Mouse (Mus musculus): ENCODE measurements at regions not wholly inside any gene's neighbourhood (a gene's known extent, or its start where the extent isn't known, plus 50 kb on each side); places are given as distances from the start of the nearest gene placed in this dataset.

DNA sequence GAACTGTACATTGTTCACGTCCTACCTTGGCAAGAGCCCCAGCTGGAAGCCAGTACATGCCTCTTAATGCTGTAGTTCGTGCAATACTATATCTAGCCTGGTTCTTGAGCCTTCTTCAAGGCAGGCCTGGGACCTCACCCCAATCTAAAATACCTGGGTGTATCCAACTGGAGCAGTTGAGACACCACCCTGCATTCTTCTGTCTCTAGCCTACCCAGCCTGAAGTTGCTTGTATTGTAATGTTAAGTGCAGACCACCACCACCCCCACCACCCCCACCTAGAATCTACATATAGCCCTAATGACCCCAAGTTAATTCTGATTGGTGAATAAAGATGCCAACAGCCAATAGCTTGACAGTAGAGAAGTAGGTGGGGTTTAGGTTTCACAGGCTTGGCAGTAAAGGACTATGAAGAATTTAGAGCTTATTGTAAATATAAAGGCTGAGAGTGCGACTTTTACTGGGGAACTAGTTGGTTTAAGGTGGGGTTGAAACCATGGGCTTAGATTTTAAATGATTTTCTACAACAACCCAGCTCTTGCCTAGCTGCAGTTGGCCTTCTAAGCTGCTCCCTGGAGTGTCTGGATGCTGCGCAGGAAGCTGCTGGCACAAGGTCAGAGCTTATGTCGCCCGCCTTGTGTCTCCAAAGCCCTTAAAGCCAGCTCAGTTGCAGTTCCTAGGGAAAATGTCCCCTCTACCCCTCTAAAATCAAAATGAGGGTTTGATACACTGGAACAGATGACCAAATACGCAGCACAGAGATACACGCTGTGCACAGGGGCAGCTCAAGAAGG is 109.2 kb downstream of the Tmem17 start:
- no peak for DNase-seq

DNA sequence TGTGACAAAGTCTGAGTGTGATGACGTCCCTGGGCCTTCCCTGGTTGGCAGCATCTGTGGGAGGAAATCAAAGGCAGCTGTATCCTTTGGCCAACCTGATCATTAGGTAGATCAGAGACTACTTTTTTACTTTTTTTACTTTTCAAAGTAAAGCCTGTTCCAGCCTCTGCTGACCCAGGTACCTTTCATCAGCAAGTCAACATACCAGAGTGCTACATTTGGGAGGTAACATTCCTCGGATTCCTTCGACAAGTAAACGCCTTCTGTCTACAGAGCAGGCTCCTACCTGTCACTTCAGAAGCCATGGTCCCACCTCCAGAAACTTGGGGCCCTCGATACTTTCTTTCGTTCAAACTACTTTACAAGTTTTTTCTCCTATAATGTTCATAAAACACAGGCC is 110.0 kb downstream of the Tmem17 start:
- DNase-seq, result no peak

DNA sequence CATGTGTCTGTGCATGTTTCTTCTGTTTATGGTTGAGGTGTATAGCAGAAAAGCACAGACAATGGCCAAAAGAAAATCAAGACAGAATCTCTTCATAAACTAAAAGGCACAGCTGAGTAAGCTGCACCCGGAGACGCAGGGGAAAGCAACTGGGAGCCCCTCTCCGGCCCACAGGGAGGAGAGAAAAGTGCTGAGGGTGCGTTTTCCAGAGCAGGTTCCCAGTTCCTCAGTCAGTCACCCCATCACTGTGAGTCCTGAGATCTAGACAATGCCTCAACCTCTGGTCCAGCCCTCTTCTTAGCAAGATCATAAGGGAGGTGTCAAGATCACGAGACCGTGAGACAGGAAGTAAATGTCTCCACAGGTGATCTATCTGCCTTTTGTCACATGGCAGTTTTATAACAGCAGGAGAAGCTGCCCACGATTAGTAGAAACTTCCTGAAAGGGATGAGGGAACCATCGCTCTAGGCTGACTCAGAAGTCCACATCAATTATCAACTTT is 110.7 kb downstream of the Tmem17 start:
- no peak for DNase-seq

DNA sequence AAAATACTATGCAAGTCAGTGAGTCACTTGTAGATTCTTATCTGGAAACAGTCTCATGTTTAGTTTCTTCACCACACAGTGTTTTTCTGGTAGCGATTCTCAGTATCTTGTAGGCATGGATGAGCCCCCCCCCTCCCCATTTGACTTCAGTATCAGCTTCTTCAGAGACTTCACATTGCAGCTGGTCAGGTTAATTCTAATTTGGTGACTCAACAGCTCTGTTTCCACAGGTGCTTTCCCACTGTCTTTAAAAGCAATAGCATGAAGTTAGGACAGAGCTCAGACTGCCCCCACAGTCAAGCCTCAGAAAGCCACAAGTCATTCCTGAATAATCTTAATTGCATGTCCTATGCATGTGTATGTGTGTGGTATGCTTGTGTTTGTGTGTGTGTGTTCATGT is 114.5 kb downstream of the Tmem17 start:
- no peak for DNase-seq

DNA sequence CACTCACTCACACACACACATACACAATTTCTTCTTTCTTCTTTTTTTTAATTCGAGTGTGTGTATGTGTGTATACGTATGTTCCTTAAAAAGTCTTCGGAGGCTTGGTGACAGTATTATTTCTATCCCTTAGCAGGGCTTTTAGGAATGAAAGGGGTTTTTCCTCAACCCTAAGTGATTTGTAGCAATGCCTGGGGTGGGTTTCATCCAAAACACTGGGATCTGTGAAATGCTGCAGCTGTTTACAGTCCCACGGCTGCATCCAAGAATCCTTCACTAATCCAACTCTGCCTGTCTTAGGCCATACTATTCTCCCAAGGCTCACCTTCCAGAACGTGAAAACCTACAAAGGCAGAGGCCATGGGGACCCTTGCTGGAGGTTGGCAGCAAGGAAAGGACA is 116.6 kb downstream of the Tmem17 start:
- no peak for DNase-seq

- no peak for DNase-seq
Measured at GRCm38 (mm10) chr11:22628979-22629378, 117.1 kb downstream of the Tmem17 start.

GRCm38 (mm10) chr11:22629581-22629980 is 117.7 kb downstream of the Tmem17 start:
- peak; percentile 69 for DNase-seq

GRCm38 (mm10) chr11:22629991-22630390 is 118.1 kb downstream of the Tmem17 start:
- DNase-seq, result no peak

- no peak for DNase-seq
Measured at GRCm38 (mm10) chr11:22630982-22631381, 119.1 kb downstream of the Tmem17 start.

- DNase-seq, result no peak
Measured at GRCm38 (mm10) chr11:22631606-22632313, 119.9 kb downstream of the Tmem17 start.

DNA sequence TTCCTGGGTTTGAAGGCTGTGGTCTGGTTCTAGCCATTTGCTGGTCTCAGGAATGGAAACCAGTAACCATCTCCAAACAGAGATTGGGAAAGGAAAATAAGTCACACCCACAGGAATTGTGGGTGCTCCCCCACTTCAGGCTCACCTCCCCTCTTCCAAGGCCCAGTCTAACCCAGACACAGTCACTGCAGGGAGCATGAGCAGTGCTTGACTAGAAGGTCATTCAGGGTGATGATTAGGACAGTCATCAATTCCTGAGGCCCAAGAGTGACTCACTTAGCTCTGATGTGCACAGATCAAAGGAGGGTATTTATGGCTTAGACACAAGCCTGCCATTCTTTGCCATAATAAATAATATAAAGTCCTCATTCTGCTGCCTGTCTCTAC is 120.4 kb downstream of the Tmem17 start:
- DNase-seq, result no peak

DNA sequence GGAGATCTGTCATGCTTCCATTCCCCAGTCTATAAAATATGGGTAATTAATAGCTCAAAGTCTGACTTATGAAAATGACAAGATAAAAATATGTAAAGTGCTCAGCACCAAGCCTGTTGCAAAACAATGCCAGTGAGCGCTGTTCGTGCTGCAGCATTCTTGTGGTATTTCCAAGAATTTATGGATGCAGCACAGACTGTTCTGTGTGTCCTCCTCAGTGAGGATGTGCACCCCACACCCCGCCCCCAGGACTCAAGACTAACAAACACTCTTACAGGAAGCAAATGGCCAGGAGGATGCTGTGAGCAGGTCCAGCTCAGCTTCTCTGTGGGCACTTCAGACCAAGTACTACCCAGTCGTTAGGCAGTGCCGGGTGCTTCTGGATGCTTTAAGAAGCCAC is 121.1 kb downstream of the Tmem17 start:
- DNase-seq, result no peak

DNA sequence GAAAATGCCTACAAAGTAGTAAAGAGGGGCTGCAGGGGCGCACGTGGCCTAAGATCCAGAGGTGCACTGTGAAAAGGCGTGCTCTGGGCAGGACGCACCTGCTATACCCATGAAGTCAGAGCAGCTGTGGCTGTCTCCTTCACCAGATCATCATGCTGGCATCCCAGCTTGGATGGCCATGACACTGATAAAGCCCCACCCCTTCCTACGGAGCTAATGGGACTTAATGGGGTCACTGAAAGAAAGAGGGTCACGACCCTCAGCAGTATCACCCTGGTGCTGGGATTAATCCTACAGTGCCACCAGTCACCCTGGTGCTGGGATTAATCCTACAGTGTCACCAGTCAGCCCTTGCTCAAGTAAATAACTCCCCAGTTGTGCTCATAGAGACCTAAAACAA is 122.1 kb downstream of the Tmem17 start:
- no peak for DNase-seq

DNA sequence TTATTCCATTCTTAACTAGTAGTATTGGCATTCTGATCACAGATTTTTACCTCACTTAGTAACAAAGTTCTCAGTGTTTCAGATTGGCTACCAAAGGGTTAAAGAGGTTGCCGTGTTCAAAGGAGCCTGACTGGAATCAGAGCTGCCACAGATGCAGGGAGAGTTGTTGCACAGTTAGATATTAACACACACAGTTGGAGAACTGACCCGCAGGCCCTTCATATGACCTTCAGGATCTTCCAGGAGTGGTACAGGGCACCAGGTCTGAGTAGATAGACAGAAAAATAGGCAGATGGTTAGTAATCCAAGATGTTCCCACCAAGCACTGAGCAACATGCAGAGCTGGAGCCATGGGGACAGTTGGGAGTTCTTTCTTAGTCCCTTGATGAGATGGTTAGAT is 123.1 kb downstream of the Tmem17 start:
- peak; percentile 71 for DNase-seq

DNA sequence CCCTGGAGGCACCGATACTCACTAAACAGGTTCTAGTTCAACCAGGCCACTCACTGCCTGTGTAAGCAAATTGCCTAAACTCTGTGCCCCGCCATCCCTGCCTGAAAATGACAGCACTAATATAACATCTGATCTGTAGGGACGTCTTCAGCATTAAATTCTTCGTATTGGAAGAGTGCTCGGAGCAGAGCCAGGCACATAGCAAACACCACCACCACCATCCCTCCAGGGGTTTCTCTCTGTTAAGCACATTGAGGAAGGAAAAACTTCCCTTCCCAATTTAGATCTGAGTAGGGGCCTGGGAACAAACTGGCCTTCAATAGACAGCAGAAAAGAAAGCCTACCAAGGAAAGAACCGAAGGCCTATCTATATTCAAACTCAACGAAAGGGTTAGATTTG is 124.4 kb downstream of the Tmem17 start:
- DNase-seq, result no peak

DNA sequence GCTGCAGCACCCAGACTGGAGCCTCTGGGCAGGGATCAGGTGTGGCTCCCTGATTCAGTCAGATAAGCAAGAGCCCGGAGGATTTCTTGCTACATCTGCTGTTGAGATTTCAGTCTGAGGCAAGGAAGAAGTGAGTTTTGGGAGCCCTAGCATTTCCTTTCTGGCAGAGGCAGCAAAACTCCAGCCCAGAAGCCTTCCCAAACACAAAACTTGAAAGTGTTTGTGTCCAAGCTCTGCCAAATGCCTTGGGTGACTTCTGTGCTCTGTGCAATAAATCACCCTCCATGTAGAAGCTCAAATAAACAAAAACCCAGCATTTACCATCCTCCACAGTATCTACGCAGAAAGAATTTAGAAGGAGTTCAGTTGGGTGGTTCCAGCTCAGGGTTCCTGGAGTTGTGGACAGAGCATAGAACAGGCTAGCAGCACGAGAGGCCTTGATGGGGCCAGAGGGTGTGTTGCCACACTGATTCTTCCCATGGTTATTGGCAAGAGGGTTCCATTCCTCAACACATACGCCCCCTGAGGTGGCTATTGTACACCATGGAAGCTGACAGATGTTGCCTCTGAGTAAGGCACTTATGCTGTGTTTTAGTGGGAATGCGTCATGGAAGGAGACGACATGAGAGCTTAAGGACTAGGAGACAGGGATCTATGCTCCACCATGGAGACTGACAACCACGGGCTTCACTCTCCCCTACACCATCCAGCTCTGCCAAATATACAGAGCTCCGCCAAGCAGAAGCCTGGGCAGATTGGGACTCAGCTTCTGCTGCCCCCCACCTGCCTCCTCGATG is 125.1 kb downstream of the Tmem17 start:
- peak; percentile 66 for DNase-seq

DNA sequence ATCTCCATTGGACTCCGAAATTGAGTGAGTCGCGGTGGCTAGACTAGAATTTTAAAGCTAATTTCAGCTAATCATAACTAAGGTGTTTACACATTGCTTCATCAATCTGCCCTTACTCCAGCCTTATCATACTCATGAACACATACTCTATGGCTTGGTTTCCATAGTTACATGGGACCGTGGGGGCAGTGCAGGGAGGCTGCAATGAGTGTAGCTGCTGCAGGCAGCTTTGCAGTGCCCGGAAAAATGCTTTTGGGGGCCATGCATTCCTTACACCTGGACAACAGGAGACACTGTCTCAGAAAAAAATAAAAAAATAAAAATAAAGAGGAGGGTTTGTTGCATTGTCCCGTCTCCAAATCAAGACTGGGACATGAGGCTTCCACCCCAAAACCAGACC is 126.3 kb downstream of the Tmem17 start:
- no peak for DNase-seq

GRCm38 (mm10) chr11:22638700-22639099 is 126.8 kb downstream of the Tmem17 start:
- no peak for DNase-seq

- peak; percentile 84 for DNase-seq
Measured at GRCm38 (mm10) chr11:22640371-22640990, 128.6 kb downstream of the Tmem17 start.

GRCm38 (mm10) chr11:22641450-22641849 is 129.6 kb downstream of the Tmem17 start:
- DNase-seq, result no peak

- DNase-seq, result no peak
Measured at GRCm38 (mm10) chr11:22644010-22644625, 132.2 kb downstream of the Tmem17 start.

DNA sequence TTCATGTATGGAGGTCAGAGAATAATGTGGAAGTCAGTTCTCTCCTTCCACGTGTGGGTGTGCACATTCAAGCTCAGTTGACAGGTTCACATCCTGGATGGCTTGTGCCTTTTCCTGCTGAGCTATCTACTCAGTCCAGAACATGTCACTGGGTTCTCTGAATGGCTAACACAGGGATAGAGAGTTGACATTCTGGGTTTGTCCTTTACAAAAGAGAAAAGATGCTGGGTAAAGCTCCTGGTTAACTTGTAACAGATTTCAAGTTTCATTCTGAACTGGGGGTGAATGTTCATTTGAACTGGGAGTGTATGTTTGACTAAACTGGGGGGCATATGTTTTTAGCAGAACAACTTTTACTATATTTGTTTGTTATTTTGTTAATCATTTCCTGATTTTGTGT is 133.0 kb downstream of the Tmem17 start:
- DNase-seq, result no peak

Measured in kidney, adult 11 months (tissue).